Mouse (Mus musculus): ENCODE measurements around the gene Ankrd63.

The Ankrd63 gene

GRCm38 (mm10) chr2:118662902-118663803 lies 40.6 kb downstream of the Ankrd63 start, which contains the start of gene Pak6:
Pak6 (plus strand) TSS chr2:118663303.
- WGBS = 4% methylated on average over 37 of the region's 37 CpGs

- 86% methylated on average over 9 of the region's 9 CpGs for whole genome bisulfite sequencing
These were observed 41.9 kb downstream of the Ankrd63 start for GRCm38 (mm10) chr2:118661891-118662290.

GRCm38 (mm10) chr2:118659998-118660452 lies 43.7 kb downstream of the Ankrd63 start:
- WGBS = 3% methylated on average over 4 of the region's 4 CpGs

GRCm38 (mm10) chr2:118659493-118659892 lies 44.3 kb downstream of the Ankrd63 start:
- WGBS = 74% methylated on average over 12 of the region's 12 CpGs

DNA sequence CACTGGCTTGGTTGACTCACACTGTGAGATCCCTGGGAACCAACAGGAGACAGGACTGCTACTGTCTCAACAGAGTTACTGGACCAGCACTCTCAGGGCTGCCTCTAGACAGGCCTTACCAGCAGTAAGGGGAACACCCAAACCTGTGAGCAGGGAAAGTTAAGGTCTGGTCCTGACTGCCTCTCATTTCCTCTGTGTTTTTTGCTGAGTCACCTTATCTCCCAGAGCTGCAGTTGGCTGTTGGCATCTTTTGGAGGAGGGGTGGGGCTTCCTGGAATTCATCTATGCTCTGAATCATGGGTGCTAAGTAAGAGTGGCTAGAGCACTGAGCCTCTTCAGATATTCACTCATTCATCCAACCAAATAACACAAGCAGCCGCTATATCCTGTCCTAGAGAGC lies 44.7 kb downstream of the Ankrd63 start:
- WGBS = 20% methylated on average over 1 of the region's 1 CpGs

DNA sequence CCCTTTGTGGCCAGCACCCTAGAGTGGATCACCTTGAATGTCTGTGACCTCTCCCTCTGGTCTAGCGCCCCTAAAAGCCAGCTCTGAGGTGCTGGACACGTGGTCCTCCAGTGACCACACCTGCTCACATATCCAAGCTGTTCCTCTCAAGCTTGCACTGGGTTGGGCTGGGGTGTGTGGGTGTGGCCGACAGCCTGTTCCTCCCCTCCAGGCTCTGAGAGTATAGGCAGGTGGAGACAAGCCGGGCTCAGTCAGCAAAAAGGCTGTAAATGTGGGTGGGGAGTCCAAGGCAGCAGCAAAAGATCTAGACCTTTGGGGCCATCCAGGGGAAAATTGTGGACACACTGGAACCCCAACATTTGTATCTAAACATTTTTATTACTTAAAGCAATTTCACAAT lies 45.3 kb downstream of the Ankrd63 start:
- WGBS = 54% methylated on average over 4 of the region's 4 CpGs

DNA sequence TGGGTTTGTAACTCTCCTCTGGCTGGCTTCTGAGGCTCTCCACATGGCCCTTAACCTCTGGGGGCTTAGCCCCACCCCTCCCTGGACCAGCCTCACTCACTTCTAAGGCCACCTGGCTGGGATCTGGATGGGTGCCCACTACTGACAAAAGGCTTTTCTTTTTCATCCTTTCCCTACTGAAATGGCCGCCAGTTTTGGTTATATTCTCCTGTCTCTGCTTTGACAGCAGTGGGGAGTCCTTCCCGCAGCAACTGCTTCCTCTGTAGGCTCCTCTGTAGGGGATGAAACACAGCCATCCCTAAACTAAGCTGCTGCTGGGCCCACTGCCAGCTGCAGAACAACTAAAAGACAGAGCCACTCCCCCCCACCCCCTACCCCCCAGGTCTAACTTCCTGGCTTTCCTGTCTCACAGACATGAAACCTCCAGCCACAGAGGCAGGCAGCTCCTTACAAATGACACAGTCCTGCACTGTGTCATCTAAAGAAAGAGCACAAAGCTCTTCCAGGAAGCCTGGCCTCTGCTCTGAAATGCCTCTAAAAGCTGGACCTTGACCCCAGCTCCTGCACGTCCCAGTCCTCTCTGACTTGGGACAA lies 47.0 kb downstream of the Ankrd63 start:
- 47% methylated on average over 3 of the region's 3 CpGs for WGBS

DNA sequence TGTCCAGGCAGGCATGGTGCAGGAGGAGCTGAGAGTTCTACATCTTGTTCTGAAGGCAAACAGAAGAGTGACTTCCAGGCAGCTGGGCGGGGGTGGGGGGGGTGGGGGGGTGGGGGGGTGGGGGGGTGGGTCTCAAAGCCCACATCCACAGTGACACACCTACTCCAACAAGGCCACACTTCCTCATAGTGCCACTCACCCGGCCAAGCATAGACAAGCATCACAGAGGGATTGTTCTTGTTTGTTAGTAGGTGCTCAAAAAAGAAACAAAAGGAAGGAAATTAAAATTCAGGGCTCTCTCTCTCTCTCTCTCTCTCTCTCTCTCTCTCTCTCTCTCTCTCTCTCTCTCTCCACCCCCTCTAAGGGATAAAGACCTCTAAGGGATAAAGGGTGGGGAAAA lies 53.1 kb downstream of the Ankrd63 start:
- WGBS = 71% methylated on average over 1 of the region's 2 CpGs

Measured in cerebral cortex, adult 2 months (tissue).